Mouse (Mus musculus) gastrocnemius, postnatal 14 days (tissue): ENCODE results near the gene Gm1113. TPM values are rescaled to one million over a fixed set of nuclear protein-coding genes. Genes with fewer than 3 reads are reported as not detected.

ENCODE experiments used
- DNase-seq: peaks from one replicate; pipeline ENCODE4 v3.0.0; 2021; ENCODE audit warnings: mixed read lengths
- intact Hi-C: fragments of 180-260 bp; cut with DNase I; formaldehyde crosslinking; loops from one replicate; pipeline ENCODE4 v1.15.1; 2025; ENCODE audit warnings: low total_unique reads
- total RNA-seq, 2 experiments: library from RNA; stranded (reverse); gene quantifications; 2 replicates each; pipeline ENCODE4 v1.2.3; 2021

The Gm1113 gene
- total RNA-seq, 2 experiments from 2014 or later: not detected

- intact Hi-C loops: no loop called here
- no peak for DNase-seq
Observed at GRCm38 (mm10) chr9:35533266-35533665, 15.2 kb upstream of the Gm1113 start.

GRCm38 (mm10) chr9:35529796-35530195 is 11.7 kb upstream of the Gm1113 start:
- intact Hi-C loops: no loop called here
- DNase-seq: no peak

- no peak for DNase-seq
- intact Hi-C loops: no loop called here
Observed at GRCm38 (mm10) chr9:35529141-35529540, 11.1 kb upstream of the Gm1113 start.

GRCm38 (mm10) chr9:35523941-35524411 is 5.9 kb upstream of the Gm1113 start:
- DNase-seq: peak; percentile 72
- intact Hi-C loops: loop anchor here (5.0 kb wide), 1 partner anchor 237 kb away; no protein-coding TSS in a partner anchor

DNA sequence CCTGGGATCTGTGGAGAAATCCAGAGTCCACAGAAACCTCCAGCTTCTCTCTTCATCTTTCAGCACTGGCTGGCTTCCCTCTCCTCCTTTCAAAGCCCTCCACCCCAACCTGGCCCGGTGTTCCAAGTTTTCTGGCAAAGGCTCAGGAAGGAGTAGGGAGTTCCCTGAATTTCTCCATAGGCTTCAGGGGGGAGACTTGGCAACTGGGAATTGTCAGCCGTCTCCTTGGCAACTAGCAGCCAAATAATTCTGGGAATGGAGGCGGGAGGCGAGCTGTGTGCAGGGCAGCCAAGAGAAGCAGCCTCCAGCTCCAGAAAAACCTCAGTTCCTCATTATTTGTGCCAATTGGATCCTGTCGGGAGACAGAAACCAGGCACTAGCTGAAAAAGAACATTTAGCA is 5.5 kb upstream of the Gm1113 start:
- intact Hi-C loops: loop anchor here (5.0 kb wide), 1 partner anchor 236 kb away; no protein-coding TSS in a partner anchor
- DNase-seq: peak; percentile 29

DNA sequence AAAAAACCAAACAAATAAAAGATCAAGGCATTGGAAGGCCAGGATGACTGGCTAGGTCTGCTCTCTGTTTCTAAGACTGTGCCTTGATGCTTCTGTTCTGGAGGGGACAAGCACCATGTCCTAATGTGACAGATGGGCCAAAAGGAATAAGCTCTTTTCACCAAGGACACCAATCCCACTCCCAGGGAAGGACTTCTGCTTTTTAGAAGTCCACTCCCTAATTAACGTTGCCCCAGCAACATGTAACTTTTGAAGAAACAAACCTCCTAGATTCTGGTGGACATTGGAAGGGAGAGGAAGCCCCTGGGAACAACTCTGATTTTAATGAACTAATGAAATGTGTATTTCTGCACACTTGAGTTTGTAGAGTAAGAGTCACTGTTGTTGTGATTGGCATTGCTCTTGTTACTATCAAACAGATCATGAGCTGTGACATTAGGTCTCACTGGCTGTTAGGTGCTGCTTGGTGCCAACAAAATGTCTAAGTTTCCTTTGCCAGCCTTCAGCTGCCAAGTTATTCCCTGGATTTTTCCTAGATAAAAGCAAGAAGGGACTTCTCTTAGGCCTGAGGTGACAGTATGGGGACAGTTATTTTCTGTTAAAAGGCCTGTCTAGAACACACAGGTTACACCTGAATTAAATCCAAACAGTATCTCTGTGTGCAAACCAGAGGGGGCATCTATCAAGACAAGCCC is 4.9 kb upstream of the Gm1113 start:
- intact Hi-C loops: loop anchor here (5.0 kb wide), 1 partner anchor 236 kb away; no protein-coding TSS in a partner anchor
- no peak for DNase-seq

- intact Hi-C loops: loop anchor here (5.0 kb wide), 1 partner anchor 235 kb away; no protein-coding TSS in a partner anchor
- DNase-seq: no peak
Observed at GRCm38 (mm10) chr9:35522241-35522640, 4.2 kb upstream of the Gm1113 start.

DNA sequence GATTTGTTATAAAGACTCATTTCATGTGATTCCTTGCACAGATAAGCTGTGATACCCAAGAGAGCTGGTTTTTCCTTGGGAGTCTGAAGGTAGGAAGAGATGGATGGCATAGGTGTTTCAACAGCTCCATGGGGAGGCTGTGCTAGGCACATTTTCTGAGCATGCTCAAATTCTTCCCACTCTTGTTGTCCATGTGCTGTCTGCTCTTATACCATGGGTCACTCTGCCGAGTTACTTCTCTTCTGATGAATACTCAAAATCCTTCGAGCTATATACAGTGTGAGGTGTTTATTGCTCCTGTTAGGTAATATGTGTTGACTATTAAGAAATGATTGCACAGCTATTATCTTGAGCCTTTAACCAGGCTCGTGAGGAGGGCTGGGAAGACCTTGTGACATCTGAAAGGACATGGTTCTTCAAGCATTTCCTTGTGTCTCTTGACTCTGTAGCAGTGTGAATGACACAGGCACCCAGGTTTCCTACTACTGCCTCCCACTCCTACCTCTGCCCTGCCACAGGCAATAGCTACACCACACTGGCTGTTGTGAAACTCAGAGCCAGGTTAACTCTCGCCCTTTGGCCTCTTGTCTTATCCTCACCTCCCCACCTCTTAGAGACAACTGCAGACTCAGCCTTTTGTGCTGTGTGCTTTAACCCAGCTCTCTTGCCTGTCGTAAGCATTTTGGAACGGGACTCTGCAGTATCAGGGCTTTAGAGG is 2.7 kb upstream of the Gm1113 start:
- intact Hi-C loops: loop anchor here (5.0 kb wide), 1 partner anchor 233 kb away; no protein-coding TSS in a partner anchor
- DNase-seq: no peak

DNA sequence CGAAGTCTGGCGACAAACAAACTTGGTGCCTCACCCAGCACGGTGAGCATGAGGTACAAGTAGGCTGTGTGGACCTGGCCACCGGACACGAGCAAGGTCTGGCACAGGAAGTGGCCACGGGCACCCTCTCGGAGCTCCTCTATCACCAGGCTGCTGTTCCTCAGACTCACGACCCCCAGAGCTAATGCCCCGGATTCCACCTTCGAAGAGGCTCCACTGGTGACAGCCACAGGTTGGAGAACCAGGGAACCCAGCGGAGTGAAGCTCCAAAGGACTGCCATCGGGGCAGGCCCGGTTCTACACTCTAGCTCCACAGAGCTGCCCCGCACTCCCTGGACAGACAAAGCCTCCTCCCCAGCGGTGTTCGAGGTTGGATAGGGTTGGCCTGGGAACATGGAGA is 1.4 kb downstream of the Gm1113 start:
- DNase-seq: no peak
- intact Hi-C loops: no loop called here

DNA sequence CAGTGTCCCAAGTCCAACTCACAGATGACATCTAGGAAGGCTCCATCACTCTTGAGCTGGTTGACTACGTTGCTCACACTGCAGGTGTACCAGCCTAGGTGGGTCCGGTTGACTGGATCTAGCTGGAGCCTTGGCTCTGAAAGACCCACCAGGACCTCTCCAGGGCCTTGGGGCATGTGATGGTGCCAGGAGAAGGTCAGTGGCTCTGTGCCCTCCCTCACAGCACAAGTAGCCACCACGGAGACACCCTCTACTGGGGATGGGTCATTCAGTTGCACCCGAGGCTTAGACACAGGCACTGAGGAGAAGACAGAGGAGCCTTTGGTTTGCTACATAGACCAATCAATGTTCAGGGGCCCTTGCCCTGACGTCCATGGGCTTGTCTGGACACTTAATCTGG is 1.9 kb downstream of the Gm1113 start:
- intact Hi-C loops: no loop called here
- DNase-seq: no peak

GRCm38 (mm10) chr9:35513900-35514299 is 4.2 kb downstream of the Gm1113 start:
- DNase-seq: no peak
- intact Hi-C loops: no loop called here

DNA sequence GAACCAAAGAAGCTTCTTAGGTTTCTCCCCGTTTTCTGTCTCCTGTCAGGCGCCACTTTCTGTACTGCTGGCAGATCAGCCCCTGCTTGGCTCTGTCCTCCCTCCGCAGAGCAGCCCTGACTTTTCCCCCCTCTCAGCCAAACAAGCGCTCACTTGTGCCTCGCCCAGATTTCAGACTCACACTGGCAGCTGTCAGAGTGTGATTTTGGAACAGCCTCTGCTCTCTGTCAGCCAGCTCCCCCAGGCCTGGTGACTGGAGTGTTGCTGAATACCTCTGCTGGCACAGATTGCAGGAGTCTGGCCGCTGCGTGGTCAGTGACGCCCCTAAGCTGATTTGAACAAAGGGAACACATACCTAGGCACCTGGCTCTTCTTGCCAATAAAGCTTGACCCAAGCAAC is 9.8 kb downstream of the Gm1113 start:
- peak; percentile 73 for DNase-seq
- intact Hi-C loops: no loop called here

DNA sequence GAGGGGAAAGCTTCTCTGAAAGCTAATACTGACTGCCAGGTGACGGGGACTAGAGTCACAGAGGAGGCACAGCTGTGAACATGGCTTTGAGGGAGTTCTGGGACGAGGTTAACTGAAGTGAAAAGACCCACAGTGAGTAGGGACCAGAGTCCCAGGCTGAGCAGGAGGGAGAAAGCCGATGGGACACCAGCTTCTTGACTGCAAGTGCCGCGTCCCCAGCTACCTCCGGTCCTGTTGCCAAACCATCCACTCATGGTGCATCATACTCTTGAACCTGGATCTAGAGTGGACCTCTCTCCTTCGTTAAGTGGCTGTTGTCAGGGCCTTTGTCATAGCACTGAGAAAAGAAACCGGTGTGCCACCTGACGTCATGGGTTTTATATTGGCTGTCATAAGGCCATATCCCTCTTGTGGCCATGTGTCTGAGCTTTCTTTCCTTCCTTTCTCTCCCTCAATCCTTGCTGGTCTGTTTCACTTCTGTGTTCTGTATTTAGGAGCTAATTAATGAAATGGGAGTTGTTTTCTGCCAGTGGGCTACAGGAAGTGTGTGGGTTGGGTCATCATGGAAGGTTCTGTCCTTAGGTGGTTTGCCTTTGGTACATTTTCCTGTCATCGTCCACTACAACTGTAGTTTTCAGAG is 15.6 kb downstream of the Gm1113 start:
- intact Hi-C loops: no loop called here
- no peak for DNase-seq

GRCm38 (mm10) chr9:35499946-35500345 is 18.1 kb downstream of the Gm1113 start:
- no peak for DNase-seq
- intact Hi-C loops: no loop called here

GRCm38 (mm10) chr9:35495471-35495870 is 22.6 kb downstream of the Gm1113 start:
- intact Hi-C loops: no loop called here

GRCm38 (mm10) chr9:35494937-35495336 is 23.1 kb downstream of the Gm1113 start:
- intact Hi-C loops: no loop called here
- no peak for DNase-seq

More at GRCm38 (mm10) chr9:35495471-35495870, 22.6 kb downstream of the Gm1113 start:
- DNase-seq: no peak

DNA sequence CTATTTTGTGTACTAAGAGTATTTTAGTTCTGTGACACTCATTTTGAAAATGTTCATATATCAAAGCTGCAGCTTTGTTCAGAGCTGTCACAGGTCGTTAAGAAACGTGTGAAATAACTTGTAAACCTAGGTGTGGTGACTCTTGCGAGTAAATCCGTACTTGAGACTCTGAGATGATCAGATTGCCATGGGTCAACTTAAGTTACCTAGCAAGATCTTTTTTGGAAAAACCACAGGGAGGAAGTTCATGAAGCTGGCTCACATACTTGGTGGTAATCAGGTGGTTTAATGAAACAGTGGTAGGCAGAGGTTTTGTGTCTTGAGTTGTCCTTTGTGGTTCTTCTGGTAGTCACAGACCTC is 24.4 kb downstream of the Gm1113 start:
- intact Hi-C loops: no loop called here
- no peak for DNase-seq

- intact Hi-C loops: no loop called here
- no peak for DNase-seq
Observed at GRCm38 (mm10) chr9:35493033-35493732, 24.9 kb downstream of the Gm1113 start.

GRCm38 (mm10) chr9:35491109-35491866 is 26.8 kb downstream of the Gm1113 start:
- DNase-seq: no peak
- intact Hi-C loops: no loop called here
